Mouse (Mus musculus) layer of hippocampus, adult 18-20 months (tissue): ENCODE results near the gene 1700080O16Rik. TPM values are rescaled to one million over a fixed set of nuclear protein-coding genes. Genes with fewer than 3 reads are reported as not detected.

Source experiments
- DNase-seq, 2 experiments: peaks; one replicate each; pipeline ENCODE4 v3.0.0; 2022; ENCODE audit warnings: low spot score in 2 of 2
- long read RNA-seq: library from polyadenylated mRNA; stranded (forward); transcript quantifications from one replicate; pipeline ENCODE4 v2.0.0, GENCODE M21; 2021
- total RNA-seq, 2 experiments: library from RNA; stranded (reverse); gene quantifications; 2 replicates each; pipeline ENCODE4 v1.2.3; 2021

Gene 1700080O16Rik
- not detected for total RNA-seq
- long read RNA-seq, result 0 reads

DNA sequence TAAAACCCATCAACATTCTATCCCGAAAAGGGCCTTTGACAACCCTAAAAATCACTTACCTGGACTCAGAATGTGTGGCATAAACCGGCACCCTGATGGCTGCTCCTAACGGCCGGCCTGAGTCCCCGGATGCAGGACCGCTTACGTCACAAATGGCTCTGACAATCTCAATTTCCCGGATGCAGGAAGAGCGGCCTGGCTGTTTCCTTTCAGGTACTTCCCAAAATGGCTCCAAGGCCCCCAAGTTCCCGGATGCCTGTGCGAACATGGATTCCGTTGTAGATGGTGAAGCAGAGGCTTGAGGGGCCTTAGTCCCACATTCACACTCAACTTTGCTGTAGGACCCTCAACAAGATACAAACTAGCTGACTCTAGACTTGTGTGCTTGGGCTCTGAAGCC is at the start of gene 1700080O16Rik:
Gene 1700080O16Rik, minus strand, starts transcription at position 101 of the 400 bp plus-strand sequence.
- no peak for DNase-seq

DNA sequence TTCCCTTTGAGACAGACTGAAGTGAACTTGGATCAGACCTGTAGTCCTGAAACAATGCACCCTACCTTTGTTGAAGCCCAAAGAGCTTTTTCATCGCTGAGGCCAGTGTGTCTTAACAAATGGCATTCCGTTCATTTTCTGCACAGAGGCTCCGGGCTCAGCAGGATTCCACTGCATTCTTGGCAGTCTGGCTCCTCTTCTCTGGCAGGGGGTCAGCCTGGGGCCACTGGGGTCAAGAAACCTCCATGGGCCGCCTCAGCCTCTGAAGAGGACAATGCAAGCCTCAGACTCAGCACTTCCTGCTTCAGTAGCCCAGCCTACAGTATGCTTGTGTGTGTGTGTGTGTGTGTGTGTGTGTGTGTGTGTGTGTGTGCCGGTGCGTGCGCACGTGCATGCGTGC is 45.1 kb upstream of the 1700080O16Rik start:
- no peak for DNase-seq

DNA sequence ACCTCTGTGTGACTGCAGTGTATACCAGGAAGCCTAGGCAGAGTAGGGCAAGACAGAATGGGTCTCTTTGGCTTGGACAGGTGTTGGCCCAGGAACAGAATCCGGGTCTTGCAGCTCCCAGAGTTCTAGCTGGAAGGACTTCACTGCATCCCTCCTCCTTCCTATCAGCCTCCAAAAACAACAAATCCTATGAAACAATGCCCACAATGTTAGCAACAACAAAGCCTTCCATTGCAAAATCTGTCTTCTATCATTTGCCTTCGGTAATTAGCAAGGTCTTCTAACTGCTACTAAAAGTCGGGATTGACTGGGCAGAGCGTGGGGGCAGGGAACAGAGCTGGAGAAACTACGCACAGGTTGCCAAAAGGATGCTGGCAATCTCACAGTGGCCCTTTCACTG is 27.5 kb upstream of the 1700080O16Rik start:
- no peak for DNase-seq

DNA sequence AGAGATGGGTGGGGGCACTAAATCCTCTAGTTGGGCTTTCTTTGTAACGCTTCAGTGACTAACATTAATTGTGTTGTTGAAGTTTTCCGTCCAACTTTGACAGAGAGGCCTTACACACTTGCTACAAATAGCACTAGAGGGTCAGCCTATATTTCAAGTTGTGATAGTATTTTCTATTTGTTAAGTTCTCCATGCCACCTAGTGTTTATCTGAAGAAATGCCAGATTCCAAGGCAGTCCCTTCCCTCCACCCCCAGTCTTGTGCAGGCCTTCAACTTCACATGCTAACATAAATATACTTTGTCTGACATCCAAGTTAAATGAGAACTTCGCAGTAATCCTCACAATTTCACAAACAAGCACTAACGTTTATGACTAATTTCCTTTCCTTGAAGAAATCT is 26.9 kb upstream of the 1700080O16Rik start:
- DNase-seq, result no peak

DNA sequence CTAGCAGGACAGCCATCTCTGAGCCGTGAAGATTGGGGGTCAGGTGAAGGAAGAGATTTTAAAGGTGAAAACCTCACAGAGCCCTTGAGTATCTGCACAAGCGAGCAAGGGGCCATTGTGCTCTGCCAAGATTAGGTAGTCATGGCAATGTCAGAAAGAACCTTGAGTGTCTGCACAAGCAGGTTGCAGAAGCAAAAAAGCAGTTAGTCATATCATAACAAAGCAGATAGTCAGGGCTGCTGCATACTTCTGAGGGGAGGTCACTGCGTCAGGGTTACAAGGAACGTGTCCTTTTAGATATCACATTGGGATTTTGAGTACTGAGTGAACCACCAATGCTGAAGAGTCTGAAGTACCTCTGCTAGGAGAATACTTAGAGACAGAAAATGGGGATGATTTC is 3.8 kb upstream of the 1700080O16Rik start:
- DNase-seq, result no peak

- no peak for DNase-seq
Measured at GRCm38 (mm10) chrX:51974618-51975017, 2.0 kb upstream of the 1700080O16Rik start.

DNA sequence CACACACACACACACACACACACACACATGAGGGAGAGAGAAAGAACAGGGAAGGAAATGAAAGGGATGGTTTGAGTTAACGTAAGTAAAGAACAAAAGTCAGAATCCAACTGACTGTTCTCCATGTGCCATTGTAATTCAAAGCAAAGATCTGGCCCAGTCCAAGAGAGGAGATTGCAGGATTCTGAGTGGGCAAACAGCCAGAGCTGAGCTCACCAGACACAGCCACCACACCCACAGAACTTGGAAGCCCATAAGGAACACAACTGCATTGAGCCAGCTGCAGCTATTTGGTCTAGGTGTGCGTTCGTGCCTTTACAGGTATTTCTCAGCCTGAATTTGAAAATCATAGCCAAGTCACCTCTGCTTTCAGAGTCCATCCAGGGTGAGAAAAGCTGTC is 24.5 kb downstream of the 1700080O16Rik start:
- DNase-seq, result no peak

DNA sequence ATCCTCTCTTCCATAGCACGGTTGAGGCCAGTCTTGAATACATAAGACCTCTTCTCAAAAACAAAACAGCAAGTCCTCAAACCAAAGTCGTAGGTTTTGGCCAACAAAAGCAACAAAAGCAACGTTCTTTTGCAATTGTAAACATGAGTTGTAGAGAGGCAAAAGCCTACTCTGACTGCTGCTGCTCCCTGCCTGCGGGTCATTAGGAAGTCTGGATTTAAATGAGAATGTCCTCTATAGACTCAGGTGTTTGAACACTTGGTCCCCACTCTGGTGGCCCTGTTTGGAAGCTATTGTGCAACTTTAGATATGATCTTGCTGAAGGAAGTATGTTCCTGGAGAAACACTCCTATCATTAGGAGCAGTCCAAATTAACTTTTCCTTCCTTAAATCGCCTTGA is 34.5 kb downstream of the 1700080O16Rik start:
- DNase-seq, result no peak

GRCm38 (mm10) chrX:51919091-51919490 is 53.5 kb downstream of the 1700080O16Rik start:
- DNase-seq, result no peak

Other genes with a start within 250 kb of the 1700080O16Rik start
- gene Usp26, start 171.5 kb downstream of the 1700080O16Rik start, total RNA-seq, result not detected
- gene Gpc4, start 192.5 kb upstream of the 1700080O16Rik start, total RNA-seq, result 10 to 100 TPM; 52.4 to 54.6 TPM